Mouse (Mus musculus): Measurements from ENCODE around the gene Ing3. TPM values are rescaled to one million over a fixed set of nuclear protein-coding genes. Genes with fewer than 3 reads are reported as not detected.

Ing3 gene
- polyA plus RNA-seq, 1 experiment from 2014 or later: 17.0 TPM

Other genes with a start within 250 kb of the Ing3 start
- 23.6 and 26.5 TPM in 2 replicates for gene Tspan12, start 97.1 kb upstream of the Ing3 start, polyA plus RNA-seq (2015; fragmentation: Nextera tagmentation; extraction: Ambion mirVana)
- gene Cped1, start 36.3 kb downstream of the Ing3 start, polyA plus RNA-seq (2015; fragmentation: Nextera tagmentation; extraction: Ambion mirVana): 4.0 and 5.0 TPM in 2 replicates